Mouse (Mus musculus): ENCODE results near the gene Rassf9. TPM values are rescaled to one million over a fixed set of nuclear protein-coding genes. Genes with fewer than 3 reads are reported as not detected.

The Rassf9 gene
- polyA plus RNA-seq (2014; fragmentation: Illumina TruSeq; extraction: RNeasy Lipid Tissue Mini Kit (QIAGEN cat#74804); ENCODE audit: insufficient read depth, low read depth, low replicate concordance), result 12.0 TPM

DNA sequence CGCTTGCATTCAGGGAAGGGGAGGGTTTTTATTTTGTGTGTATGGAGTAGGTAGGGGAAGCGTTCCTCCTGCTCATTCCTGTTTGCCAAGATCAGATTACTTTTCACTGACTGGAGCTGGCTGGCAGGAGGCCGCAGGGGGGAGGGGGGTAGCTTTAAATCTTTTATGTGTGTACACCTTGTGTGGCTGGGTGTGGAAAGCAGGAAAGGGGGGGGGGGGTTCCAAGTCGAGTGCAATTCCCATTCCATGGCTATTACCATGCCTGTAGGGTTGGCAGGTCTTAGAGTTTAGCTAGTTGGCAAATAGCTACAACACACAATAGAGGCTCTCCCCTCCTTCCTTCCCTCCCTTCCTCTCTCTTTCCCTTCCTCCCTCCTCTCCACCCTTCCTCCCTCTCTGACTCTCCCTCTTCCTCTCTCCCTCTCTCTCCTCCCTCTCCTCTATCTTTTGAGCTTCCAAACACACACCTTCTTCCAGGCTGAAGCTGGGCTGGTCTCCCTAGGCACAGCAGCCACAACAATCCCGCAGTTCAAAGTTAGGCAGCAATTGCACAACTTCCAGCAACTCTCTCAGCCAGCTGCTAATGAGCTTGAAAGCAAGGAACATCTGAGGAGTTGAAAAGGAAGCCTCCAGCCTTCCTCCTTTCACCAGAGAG lies at the start of gene Rassf9:
Gene Rassf9, plus strand, starts transcription at position 416 of the 655 bp plus-strand sequence.

DNA sequence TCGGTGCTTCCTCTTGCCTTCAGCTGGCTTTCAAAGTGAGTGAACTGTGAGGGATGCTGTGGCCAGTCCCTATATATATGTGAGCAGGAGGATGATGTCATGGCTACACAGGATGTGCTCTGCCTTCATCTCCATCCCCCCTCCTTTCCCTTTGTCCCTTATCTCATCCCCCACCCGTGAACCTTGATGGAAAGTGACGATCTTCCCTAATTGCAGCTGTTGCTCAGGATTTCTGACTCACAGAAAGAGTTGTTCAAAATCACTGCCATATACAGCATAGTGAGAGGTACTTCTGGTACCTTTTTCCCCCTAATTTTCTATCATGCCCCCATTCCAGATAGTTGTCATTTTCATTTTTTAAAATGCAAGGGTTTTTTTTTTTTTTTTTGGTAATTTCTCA lies 21.6 kb upstream of the Rassf9 start, which contains the start of gene Nts:
Gene Nts, minus strand, starts transcription at position 101 of the 400 bp plus-strand sequence.

Other genes starting within 250 kb of the Rassf9 start
- gene Nts, start 21.7 kb upstream of the Rassf9 start, polyA plus RNA-seq (2014; fragmentation: Illumina TruSeq; extraction: RNeasy Lipid Tissue Mini Kit (QIAGEN cat#74804); ENCODE audit: insufficient read depth, low read depth, low replicate concordance), result 0.96 TPM